Mouse (Mus musculus) olfactory bulb, adult 2 months (tissue): Measurements from ENCODE around the gene Atg10.

Source experiments
- CTCF ChIP-seq: fragments of 200-500 bp; IDR thresholded peaks from 2 replicates; pipeline ENCODE4 v1.5.1; 2012; ENCODE audit warnings: low read depth, mild to moderate bottlenecking, low read length, moderate library complexity; ENCODE audit not compliant: insufficient read depth
- POLR2A ChIP-seq: fragments of 200-500 bp; IDR thresholded peaks from 2 replicates; pipeline ENCODE4 v1.6.1; 2012; ENCODE audit warnings: mild to moderate bottlenecking, low read depth, low read length, moderate library complexity; ENCODE audit not compliant: insufficient read depth

DNA sequence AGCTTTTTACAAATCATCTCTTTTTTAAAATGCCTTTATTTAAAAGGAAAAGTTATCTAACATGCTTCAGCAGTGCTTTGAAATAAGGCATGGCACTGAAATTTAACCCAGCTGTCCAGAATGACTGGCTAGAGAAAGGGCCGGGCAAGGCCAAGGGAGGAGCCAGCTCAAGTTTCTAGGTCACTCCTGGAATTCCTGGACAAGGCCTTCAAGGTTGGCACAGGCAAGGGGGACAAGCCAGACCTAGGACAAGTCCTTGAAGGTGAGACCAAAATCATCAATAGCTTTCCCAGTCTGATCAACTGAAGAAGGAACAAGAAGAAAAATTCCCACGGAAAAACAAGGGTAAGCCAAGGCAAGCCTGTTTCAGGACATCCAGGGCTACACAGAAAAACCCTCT, 63.9 kb downstream of the Atg10 start:
- TF ChIP-seq CTCF (no peak), POLR2A (no peak)
